Comparison of ENCODE assay signal across 10 mouse cellular contexts in the genomic region with DNA sequence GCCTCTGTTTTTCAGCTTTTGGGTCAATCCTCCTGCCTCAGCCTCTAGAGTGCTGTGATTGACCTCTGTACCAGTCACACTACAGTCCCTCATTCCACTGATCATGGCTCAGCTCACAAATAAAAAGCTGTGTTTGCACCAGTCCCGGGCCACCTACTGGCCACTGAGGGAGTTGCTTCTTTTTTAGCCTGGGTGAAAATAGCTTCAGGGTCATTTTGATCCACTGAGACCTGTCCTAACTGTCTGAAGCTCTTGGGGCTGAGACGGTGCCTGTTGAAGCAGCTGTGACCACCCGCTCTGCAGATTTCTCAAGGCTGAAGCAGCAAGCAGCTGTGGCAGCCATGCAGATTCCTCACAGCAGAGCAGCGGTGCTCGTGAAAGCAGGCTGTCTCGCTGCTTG. TPM values are rescaled to one million over a fixed set of nuclear protein-coding genes. Genes with fewer than 3 reads are reported as not detected.
DNase-seq lines count a peak whose midpoint lies in the region; ATAC-seq lines count a peak whose summit lies in the region.
"Had no signal": no experiment of that assay in that cellular context is flagged by ENCODE, and none has a peak within 500 bp of the region (broad histone marks: within the 10 kb centered on the region; RNA-seq: fewer than 3 reads in every experiment).

No protein-coding gene starts in this region.

- ATAC-seq in midbrain, embryonic 15.5 days (replicated peaks): no peak

- H3K4me1 ChIP-seq in midbrain, embryonic 10.5 days: peaks cover 11% of the 10 kb centered on the region
- H3K4me1 ChIP-seq in midbrain, embryonic 15.5 days: peaks cover 7% of the 10 kb centered on the region; the same call in 1 of the 2 replicates

- H3K9me3 ChIP-seq in midbrain, embryonic 10.5 days (replicated peaks): peaks cover 13% of the 10 kb centered on the region; the same call in 1 of the 2 replicates
- H3K9me3 ChIP-seq in midbrain, embryonic 15.5 days: no peaks in the 10 kb centered on the region

- peak; percentile 58 for DNase-seq in midbrain, embryonic 10.5 days (ENCODE audit: low spot score)
- DNase-seq in NIH3T3 (ENCODE audit: low read depth): peak; percentile 71
- peak; percentile 35 for DNase-seq in cerebellum, adult 9-11 months
- peak; percentile 10 to 20 for DNase-seq in heart, adult 9 months (ENCODE audit: low spot score in 2 of 2)
- DNase-seq in kidney, postnatal 25 days: peak; percentile 56 to 72
- DNase-seq in retina, postnatal 1 day: peak; percentile 82
- no peak for DNase-seq in natural killer cell, adult 2 months (ENCODE audit: low spot score in 2 of 2)

- no peaks in the 10 kb centered on the region for H3K27me3 ChIP-seq in midbrain, embryonic 10.5 days (ENCODE audit: low read depth, poor library complexity, severe bottlenecking)
- H3K27me3 ChIP-seq in midbrain, embryonic 15.5 days (replicated peaks): no peaks in the 10 kb centered on the region
- H3K27me3 ChIP-seq: neural tube, embryonic 12.5 days had no signal

- WGBS in midbrain, embryonic 10.5 days: 69% methylated on average over 6 of the region's 6 CpGs
- 56% methylated on average over 6 of the region's 6 CpGs for WGBS in midbrain, embryonic 15.5 days

- peaks cover 45% of the 10 kb centered on the region for H3K36me3 ChIP-seq in midbrain, embryonic 10.5 days
- no peaks in the 10 kb centered on the region for H3K36me3 ChIP-seq in midbrain, embryonic 15.5 days (replicated peaks)

- H3K4me2 ChIP-seq in midbrain, embryonic 15.5 days: no peak overlapping the region
- H3K4me2 ChIP-seq: neural tube, embryonic 12.5 days had no signal

- H3K4me3 ChIP-seq in midbrain, embryonic 10.5 days: no peak overlapping the region
- no peak overlapping the region for H3K4me3 ChIP-seq in midbrain, embryonic 15.5 days
- H3K4me3 ChIP-seq: neural tube, embryonic 12.5 days had no signal

- H3K27ac ChIP-seq in midbrain, embryonic 10.5 days (replicated peaks): peak overlapping the region; percentile 7
- H3K27ac ChIP-seq in midbrain, embryonic 15.5 days: no peak overlapping the region
- H3K27ac ChIP-seq: neural tube, embryonic 12.5 days had no signal

- H3K9ac ChIP-seq in midbrain, embryonic 15.5 days: no peak overlapping the region
- H3K9ac ChIP-seq: neural tube, embryonic 12.5 days had no signal

RNA-seq across cellular contexts. Expression of a gene that starts 14.0 kb away (rescaled TPM):
- 55.3 and 57.1 TPM in 2 replicates for polyA plus RNA-seq in midbrain, embryonic 10.5 days (2016; fragmentation: Nextera tagmentation; extraction: Ambion mirVana)
- polyA plus RNA-seq in midbrain, embryonic 15.5 days (2015; fragmentation: Nextera tagmentation; extraction: Ambion mirVana): 33.0 and 35.4 TPM in 2 replicates

RNA-seq across cellular contexts. Expression of a gene that starts 46.7 kb away (rescaled TPM):
- polyA plus RNA-seq in midbrain, embryonic 10.5 days (2016; fragmentation: Nextera tagmentation; extraction: Ambion mirVana): 0.99 and 1.3 TPM in 2 replicates
- 2.0 and 2.1 TPM in 2 replicates for polyA plus RNA-seq in midbrain, embryonic 15.5 days (2015; fragmentation: Nextera tagmentation; extraction: Ambion mirVana)
- polyA plus RNA-seq: frontal cortex, adult 2 months had no signal

RNA-seq across cellular contexts. Expression of a gene that starts 52.1 kb away (rescaled TPM):
- polyA plus RNA-seq in midbrain, embryonic 10.5 days (2016; fragmentation: Nextera tagmentation; extraction: Ambion mirVana): 0.21 and 2.3 TPM in 2 replicates
- 12.4 and 15.3 TPM in 2 replicates for polyA plus RNA-seq in midbrain, embryonic 15.5 days (2015; fragmentation: Nextera tagmentation; extraction: Ambion mirVana)
- polyA plus RNA-seq: frontal cortex, adult 2 months had no signal

Comparison
In these comparisons a context has a peak if more than half of its experiments do, and no peak if none do; other contexts are left out.
1. DNase-seq: peak in midbrain, embryonic 10.5 days (single experiment), NIH3T3 (single experiment), cerebellum, adult 9-11 months (single experiment), heart, adult 9 months (2 of 2), kidney, postnatal 25 days (2 of 2) and retina, postnatal 1 day (single experiment); none in natural killer cell, adult 2 months (0 of 2).